Mouse (Mus musculus) MEL-GATA-1-ER (cell line): Measurements from ENCODE around the gene Mast3.

Source experiments
- DNase-seq: peaks from one replicate; pipeline ENCODE4 v3.0.0-alpha.2; 2012; ENCODE audit warnings: low read depth; ENCODE audit errors: extremely low read depth

Gene Mast3

GRCm38 (mm10) chr8:70776496-70777444 lies 28.1 kb downstream of the Mast3 start, which contains the start of gene Pik3r2:
Gene Pik3r2 (minus strand): TSS chr8:70776713.
- DNase-seq = peak; percentile 91

DNA sequence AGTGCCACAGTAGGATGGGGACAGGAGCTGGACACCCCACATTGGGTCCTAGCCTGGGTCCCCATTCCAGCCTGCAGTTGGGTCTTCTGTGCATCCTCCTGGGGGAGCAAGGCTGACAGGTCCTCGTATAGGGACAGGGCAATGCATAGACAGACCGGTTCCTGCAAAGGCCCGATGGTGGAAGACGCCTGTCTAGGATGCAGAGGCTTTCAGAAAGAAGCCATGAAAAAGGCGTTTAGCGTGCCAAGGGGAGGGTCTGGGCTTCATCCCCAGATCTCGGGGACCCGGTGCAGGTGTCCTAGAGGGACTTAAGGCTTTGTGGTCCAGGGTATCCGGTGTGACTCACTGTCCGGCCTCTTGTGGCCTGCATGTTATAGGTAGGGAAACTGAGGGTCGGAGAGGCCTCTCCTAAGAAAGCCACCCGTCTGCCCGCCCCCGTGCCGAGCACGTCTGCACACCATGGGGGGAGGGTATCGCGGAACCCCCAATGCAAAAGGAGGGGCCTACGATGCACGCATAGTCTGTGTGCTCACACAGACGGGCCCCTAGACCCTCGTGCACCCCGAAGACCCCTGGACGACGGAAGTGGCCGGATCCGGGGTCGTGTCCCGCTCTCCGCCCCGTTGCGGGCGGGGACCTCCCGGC lies 28.9 kb downstream of the Mast3 start:
- DNase-seq = no peak

GRCm38 (mm10) chr8:70775227-70775626 lies 29.6 kb downstream of the Mast3 start:
- no peak for DNase-seq

GRCm38 (mm10) chr8:70774740-70775139 lies 30.1 kb downstream of the Mast3 start:
- no peak for DNase-seq

- DNase-seq = no peak
These were observed 31.0 kb downstream of the Mast3 start for GRCm38 (mm10) chr8:70773833-70774232.

- DNase-seq = no peak
These were observed 31.4 kb downstream of the Mast3 start for GRCm38 (mm10) chr8:70773410-70773809.

DNA sequence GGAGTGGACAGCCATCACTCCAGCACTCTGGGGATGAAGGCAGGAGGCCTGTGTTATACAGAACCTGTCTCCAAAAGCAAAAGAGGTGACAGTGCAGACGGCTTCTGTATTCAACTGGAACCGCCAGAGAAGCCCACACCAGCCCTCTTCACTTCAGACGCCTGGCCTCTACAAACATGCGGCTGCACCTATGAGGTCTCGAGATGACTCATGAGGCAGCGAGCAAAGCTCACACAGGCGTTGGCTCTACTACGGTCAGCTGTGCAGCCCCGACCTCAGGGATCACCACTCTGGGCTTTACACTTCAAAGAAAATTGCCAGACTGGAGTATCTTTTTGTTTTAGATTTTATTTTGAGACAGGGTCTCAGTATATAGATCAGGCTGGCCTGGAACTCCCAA lies 32.0 kb downstream of the Mast3 start:
- no peak for DNase-seq

DNA sequence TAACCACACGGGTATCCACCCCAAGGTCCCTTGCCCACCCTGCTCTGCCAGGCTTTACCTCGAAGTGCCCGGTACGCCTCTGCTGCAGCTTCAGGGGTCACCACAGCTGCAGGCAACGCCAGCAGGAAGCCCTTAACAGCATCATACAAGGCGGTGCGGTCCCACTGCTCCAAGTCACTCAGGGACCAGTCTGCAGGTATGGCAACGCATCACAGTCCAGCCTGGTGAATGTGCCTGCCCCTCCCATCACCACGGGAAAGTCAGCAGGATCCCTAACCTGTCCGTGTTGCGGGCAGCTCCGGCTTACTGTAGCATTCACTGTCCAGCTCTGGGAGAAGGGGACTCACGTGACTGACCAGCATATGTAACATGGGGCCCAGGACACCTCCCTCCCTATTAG lies 32.8 kb downstream of the Mast3 start:
- no peak for DNase-seq

GRCm38 (mm10) chr8:70771217-70771616 lies 33.6 kb downstream of the Mast3 start:
- DNase-seq = no peak

DNA sequence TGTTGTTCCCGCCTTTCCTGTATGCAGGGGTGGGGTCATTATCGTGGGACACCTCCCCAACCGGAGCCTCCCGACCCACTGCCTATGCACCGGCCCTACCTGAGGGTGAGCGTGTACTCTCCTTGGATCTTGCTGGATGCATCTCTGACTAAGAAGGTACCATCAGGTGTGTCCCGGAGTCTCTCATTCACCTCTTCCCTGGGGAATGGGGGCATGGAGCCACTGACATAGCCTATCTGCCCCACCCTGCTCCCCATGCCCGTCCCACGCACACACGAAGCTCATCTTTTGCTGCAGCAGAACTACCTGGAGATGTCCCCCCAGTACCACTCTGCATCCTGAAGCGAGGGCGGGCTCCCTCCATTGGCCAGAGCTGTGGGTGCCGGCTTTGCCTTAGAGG lies 34.1 kb downstream of the Mast3 start:
- no peak for DNase-seq

GRCm38 (mm10) chr8:70769858-70770257 lies 35.0 kb downstream of the Mast3 start:
- no peak for DNase-seq

- DNase-seq = peak; percentile 84
These were observed 35.5 kb downstream of the Mast3 start for GRCm38 (mm10) chr8:70769359-70769758.

- no peak for DNase-seq
These were observed 35.9 kb downstream of the Mast3 start for GRCm38 (mm10) chr8:70768956-70769355.

- no peak for DNase-seq
These were observed 36.5 kb downstream of the Mast3 start for GRCm38 (mm10) chr8:70768231-70768776.

DNA sequence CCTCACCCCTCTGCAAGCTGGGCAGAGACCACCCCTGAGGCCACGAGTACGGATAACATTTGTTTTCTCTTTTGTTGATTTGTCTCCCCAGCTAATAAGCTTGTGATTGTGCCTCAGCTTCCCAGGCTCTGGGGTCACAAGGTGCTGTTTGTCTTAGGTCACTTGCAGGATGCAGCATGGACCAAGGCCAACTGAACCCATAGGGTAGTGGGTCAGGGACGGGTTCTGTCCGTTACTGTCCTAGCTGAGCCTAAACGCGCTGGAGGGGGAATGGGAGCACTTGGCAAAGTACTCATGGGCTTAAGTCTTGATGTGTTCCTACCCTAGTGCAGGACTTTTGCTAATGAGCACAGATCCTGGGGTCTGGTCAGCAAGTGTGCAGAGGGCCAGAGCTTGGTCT lies 37.4 kb downstream of the Mast3 start:
- no peak for DNase-seq

- no peak for DNase-seq
These were observed 38.0 kb downstream of the Mast3 start for GRCm38 (mm10) chr8:70766571-70767440.

- DNase-seq = no peak
These were observed 38.9 kb downstream of the Mast3 start for GRCm38 (mm10) chr8:70765838-70766570.

GRCm38 (mm10) chr8:70765329-70765728 lies 39.5 kb downstream of the Mast3 start:
- no peak for DNase-seq

DNA sequence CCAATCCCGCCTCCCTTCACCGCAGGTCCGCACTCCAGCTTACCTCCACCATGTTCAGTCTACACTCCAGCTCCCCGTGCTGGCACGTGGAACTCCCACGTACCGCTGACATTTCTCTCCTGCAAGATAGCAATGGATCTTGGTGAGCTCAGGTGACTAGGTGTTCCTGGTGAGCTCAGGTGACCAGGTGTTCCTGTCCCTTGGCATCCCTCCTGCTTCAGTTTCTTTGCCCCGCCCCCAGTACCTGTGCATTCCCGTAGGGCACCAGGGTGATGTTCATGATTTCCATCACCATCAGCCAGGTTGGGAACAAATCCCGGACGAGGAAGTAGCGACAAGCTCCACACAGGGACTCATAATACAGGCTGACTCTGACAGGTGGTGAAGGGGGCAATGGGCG lies 40.2 kb downstream of the Mast3 start:
- DNase-seq = no peak

DNA sequence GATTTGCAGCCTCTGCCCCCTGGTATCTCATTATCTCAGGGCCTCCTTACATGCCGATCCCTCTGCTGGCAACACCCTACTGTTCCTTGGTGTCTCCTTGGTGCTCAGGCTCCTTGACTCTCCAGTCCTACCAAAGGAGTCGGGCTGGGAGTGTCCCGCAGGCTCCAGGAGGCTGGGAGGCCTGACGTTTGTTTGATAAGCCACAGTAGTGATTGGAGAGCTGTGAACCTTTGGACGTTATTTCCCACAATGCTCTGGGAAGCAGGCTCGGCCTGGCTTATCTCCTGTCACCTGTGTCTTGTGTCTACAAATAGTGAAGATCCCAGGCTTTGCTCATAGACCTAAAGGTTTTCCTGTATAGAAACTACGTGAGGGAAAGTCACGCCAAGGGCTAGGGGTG lies 40.8 kb downstream of the Mast3 start:
- DNase-seq = peak; percentile 56

DNA sequence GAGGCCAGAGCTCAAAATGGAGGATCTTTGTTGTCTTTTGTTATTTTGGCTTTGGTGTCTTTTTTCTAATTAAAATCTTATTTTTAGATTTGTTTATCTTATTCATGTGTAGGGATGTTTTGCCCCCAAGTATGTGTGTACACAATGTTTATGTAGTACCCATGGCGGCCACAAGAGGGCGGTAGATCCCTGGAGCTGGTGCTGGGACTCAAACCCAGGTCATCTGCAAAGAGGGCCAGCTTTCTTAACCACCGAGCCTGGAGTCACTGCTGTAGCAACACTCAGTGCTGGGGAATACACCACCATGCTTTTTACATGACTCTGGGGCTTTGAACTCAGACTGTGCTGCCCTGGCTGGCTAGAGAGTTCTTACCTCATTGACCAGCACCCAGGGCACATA lies 41.5 kb downstream of the Mast3 start:
- no peak for DNase-seq
